Mouse (Mus musculus) urinary bladder, postnatal 10 days (tissue): ENCODE data around the gene Tmem178.

Source experiments
- DNase-seq: peaks from one replicate; pipeline ENCODE4 v3.0.0; 2022; ENCODE audit warnings: low spot score

The Tmem178 gene

GRCm38 (mm10) chr17:80944530-80945198 lies at the start of gene Tmem178:
Gene Tmem178 (plus strand): TSS chr17:80944632.
- no peak for DNase-seq

DNA sequence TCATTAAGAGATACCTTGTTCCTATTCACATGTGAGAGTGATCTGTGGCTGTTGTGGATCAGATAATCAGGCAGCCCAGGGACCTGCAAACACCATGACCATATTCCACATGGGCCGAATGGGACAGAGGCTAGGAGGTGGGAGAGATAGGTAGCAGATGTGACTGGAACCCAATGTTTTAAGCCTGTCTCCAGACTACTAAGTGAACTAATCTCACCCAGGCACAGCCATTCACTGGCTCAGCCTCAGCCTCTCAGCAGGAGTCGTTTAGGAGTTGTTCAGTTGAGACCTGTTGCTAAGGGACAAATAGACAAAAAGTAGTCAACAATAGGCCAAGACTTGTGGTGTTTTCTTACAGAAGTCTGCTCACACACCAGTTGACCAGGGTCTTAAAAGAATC lies 48.0 kb upstream of the Tmem178 start:
- no peak for DNase-seq

DNA sequence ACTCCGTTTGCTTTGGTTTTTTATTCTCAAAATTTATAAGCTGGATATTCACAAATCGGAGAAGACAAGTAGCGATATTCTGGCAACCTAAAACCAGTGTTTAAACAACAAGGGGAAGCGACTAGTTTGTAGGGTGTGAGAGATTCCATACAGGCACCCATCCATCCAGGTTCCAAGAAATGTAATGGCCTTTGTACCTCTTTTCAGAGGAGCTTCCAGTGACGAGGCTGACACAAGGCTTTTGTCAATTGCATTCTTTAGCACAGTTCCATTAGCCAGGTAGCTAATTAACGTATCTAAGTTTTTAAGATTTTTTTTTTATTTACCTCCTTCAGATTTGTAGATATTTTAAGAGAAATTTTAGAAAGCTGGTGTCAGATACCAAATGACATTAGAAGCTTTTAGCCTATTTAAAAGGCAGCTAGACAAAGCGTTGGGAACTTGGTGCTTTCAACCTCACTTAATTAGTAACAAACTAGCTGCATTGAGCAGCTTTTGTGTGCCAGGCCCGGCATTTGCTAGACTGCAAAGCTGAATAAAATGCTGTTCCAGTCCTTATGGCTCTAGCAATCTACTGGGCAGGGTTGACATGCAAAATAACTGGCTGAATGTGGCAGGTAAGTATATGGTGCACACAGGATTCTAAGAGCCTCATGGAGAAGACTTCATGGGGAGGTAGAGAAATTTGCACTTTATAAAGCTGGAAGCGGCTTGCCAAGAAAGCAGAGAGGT lies 46.6 kb upstream of the Tmem178 start:
- no peak for DNase-seq

DNA sequence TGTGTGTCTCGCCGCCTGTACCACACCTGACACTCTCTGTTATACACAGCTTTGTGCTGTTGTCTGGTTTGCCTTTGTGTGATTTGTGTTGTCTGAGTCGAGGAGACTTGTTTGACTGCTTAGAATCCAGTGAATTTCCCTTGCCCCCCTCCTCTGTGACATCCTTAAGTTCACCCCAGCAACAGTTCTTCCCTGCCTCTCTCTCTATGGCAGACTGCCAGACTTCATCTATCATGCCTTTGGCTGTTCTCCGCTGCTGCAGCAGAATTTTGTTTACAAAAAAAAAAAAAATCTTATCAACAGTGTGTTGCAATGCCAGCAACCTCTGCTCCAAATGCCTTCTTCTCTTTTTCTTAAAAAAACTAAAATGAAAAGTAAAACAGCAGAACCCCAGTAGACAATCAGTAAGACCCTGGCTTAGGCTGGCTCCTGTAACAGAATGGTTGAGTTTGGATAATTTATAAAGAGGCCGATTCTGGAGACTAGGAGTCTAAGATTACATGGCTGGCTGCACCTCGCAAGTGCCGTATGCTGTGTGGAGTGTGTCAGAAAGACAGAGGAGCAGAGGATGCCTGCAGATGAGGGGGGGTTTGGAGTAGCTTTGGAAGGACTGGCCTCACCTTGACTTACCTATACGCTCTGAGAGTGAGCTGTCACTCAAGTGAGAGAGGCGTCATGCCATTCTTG lies 44.8 kb upstream of the Tmem178 start:
- DNase-seq, result no peak

DNA sequence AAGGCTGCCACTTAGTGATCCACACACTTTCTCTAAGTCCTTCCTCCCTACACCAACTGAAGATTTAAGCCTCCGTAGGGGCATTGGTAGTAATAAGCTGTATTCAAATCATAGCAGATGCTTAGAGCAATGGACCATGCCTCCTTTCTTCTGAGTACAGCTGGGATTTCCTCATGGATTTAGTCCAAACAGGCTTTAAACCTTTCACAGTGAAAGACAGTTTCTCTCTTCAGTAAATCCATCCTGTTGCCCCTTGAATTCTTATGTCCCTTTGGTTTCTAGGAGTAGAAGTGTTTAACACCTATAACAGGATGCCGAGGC lies 44.3 kb upstream of the Tmem178 start:
- DNase-seq, result no peak

- DNase-seq, result no peak
These were observed 42.5 kb upstream of the Tmem178 start for GRCm38 (mm10) chr17:80901885-80902284.

GRCm38 (mm10) chr17:80903121-80903875 lies 41.1 kb upstream of the Tmem178 start:
- DNase-seq, result no peak

- DNase-seq, result no peak
These were observed 40.4 kb upstream of the Tmem178 start for GRCm38 (mm10) chr17:80904061-80904460.

- DNase-seq, result no peak
These were observed 28.8 kb upstream of the Tmem178 start for GRCm38 (mm10) chr17:80915666-80916065.

DNA sequence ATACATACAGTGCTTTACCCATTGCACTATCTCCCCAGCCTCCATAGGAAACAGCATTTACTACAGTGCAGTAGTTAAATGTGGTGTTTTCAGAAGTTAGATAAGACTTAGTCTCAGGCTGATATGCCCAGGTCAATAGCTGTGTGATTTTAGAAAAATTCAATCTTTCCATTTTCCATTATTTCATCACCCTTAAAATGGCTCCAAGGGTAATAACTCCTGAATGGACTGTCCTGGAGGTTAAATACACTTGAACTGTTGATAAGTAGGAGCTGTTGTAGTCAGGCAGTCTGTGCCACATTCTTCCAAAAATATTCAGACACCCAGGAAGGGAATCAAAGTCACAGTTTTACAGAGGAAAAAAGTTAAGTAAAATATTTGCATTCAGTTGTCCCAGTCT lies 25.2 kb upstream of the Tmem178 start:
- DNase-seq, result no peak

DNA sequence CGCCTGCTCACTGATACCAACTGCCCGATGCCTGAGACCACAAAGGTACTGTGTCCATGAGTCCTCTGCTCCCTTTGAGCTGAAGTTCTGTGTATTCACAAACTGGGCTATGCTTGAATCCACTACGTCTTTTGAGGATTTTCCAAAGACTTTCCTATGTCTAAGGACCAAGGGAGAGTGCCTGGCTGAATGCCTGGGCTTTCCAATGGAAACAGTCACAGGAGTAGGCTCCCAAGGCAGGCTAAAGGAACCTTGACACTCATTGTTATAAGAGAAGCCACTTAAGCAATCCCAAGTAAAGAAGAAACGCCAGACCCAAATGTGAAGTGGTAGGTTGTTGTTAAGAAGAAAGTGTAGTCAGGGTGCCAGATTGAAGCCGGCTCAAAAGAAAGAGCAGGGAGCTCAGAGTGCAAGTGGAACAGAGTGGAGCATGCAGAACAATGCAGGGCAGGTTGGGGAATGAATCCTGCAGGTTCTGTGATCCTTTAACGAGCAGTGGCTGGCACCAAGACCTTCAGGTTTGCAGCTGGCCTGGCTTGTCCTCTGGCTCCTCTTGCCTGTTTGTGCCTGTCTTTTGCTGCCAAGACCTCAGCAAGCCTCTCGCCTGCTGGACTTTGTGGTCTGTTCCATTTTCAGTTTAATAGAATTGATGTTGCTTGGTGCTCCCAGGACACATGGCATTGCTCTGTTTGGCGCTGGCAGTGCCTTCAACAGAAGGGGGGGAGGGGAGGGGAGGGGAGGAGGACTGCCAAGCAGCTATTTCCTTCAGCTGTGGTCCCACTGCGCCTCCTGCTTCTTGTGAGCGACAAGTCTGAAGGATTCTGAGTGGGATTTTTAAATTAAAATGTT lies 22.9 kb upstream of the Tmem178 start:
- DNase-seq, result no peak

- DNase-seq, result no peak
These were observed 18.9 kb upstream of the Tmem178 start for GRCm38 (mm10) chr17:80925554-80925953.

- DNase-seq, result no peak
These were observed 17.3 kb upstream of the Tmem178 start for GRCm38 (mm10) chr17:80927151-80927550.

DNA sequence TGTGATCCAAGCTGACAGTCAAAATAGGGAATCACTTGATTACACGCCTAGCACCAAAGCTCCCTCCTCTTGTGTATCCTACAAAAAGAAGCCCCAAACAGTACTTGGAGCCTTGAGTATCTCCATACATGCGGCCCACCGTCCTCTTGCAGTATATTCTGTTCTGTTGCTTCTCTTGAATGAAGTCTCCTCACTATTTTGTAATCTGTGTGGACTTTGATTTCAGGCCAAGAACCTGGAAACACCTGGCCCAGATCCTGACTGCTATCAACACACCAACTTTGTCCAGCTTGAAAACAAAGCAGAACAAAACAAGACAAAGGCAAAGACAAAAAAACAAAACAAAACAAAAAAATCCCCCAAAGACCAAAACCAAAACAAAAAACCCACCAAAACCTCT lies 11.7 kb upstream of the Tmem178 start:
- no peak for DNase-seq

GRCm38 (mm10) chr17:80933401-80934029 lies 10.9 kb upstream of the Tmem178 start:
- DNase-seq, result no peak

DNA sequence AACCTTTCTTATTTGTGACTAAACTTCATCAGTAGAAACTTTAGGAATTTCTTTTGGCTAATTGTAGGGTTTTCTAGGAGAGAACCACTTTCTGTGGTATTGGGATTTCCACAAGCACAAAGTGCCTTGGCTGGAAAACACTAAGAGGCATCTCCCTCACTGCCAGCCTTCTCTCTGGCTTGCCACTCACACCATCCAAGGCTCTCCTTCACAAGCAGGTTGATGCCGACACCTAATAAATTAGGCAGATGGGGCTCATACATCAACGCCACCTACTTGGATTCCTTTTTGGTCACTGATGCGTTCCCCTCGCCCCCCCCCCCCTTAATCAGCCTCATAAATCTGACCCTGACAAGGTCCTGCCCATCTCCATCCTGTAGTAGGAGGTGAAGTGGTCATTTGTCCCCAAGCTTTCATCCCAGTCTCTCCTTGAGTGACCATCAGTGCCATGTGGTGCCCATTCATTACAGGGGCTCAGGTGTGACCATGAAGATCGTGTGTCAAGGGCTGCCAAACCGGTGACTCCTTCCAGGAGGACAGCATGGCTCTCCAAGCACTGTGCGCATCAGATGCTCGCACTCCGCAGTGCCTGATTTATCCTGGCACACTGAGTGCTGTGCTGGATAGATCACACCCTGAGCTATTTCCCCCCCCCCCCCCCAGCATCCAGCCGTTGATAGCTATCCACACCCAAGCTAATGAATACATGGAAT lies 8.5 kb upstream of the Tmem178 start:
- no peak for DNase-seq

DNA sequence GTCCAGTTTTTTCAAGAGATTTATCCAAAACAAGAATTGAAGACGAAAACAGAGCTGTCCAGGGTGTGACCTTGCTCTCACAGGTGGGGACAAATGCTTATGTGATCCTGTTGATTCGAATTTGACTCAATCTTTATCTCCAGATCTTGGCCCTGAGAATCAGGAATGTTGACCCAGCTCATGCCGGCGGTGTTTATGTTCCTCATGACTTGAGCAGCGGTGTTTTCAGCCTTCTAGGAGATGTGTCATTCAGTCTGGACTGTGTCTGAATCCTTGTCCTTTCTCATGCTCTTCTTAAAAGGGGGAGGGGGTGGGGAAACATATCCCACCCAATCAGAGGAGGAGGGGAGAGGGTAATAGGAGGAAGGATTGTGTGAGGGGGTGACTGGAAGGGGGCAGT lies 7.9 kb upstream of the Tmem178 start:
- DNase-seq, result no peak

DNA sequence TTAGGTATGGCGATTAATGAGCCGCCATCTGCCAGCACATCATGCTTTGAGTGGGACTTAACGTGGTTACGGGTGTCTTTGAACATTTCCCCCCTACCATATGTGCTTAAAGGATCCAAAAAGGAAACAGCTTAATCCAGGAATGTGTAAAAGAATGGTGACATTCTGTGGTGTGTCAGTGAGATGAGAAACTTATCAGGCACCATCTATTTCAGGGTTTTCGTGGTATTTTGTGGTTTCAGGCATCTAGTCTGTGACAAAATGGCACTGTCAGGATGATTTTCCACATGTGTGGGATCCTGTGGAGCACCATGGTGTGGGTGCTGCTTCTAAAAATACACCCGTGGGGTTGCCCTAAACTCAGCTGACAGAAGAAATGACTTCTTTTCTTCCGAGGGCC lies 4.6 kb upstream of the Tmem178 start:
- DNase-seq, result no peak

- no peak for DNase-seq
These were observed 2.6 kb upstream of the Tmem178 start for GRCm38 (mm10) chr17:80941857-80942256.

DNA sequence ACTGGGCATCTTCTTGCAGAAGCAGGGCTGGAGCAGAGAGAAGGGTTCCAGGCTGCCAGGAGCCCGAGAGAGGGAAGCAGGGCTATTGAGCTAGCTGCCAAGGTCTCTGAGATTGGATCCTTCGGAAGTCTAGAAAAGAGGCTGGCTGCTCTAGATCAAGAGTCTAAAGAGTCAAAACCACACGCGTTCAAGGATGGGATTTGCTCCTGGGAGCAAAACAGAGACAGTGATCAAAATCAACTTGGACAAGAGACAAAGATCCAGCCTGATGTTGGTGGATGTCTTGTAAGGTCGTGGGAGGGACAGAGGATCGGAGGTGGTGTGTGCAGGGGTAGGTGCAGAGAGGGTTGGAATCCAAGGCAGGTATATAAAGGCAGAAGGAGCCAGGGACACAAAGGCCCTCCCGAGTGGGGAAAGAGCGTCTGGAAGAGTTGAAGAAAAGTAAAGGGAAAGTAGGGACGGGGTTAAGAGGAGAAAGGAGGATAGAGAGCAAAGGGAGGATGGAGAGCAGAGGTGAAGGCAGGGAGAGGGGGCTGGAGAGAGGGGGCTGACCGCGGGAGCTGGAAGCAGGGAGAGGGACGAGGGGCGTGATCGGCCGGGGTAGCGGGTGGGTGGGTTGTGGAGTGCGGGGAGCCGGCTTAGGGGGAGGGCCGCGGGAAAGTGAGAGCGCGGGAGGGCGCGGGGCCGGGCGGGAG lies 450 bp upstream of the Tmem178 start:
- no peak for DNase-seq
